Comparison of ENCODE assay signal across 11 mouse cellular contexts in the genomic region with DNA sequence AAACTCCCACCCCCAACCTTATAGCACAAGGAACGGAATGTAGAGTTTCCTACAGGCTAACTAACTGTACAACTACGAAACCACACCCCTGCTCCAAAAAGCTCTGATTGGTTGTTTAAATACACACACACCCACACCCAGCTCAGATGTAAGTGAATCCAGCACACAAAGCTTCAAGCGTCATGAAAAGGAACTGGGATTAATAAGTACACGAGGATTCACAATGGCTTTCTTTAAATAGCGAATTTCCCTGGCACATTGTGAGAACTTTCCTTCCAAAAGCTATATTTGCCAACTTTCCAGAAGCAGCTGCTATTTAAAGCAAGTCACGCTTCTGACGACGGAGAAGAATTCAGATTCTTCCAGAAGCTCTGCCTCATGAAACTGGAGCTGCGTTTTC. TPM values are rescaled to one million over a fixed set of nuclear protein-coding genes. Genes with fewer than 3 reads are reported as not detected.
DNase-seq lines count a peak whose midpoint lies in the region; ATAC-seq and TF ChIP-seq lines count a peak whose summit lies in the region.
"Had no signal": no experiment of that assay in that cellular context is flagged by ENCODE, and none has a peak within 500 bp of the region (broad histone marks: within the 10 kb centered on the region; RNA-seq: fewer than 3 reads in every experiment).

No protein-coding gene starts in this region.

- TF ChIP-seq POLR2A in brain, embryonic 14.5 days (IDR thresholded peaks at IDR 0.05; ENCODE audit: borderline replicate concordance, extremely low read depth, insufficient read depth, insufficient read length, poor library complexity, severe bottlenecking), result no peak

- no peak overlapping the region for H3K4me3 ChIP-seq in intestine, embryonic 14.5 days (ENCODE audit: low read depth, low read length)
- H3K4me3 ChIP-seq in intestine, postnatal 0 days (ENCODE audit: low read depth, low read length), result no peak overlapping the region
- no peak overlapping the region for H3K4me3 ChIP-seq in forebrain, postnatal 0 days (ENCODE audit: low read depth, low read length)
- H3K4me3 ChIP-seq in liver, embryonic 13.5 days (replicated peaks), result no peak overlapping the region

- peak overlapping the region; percentile 33; the same call in 1 of the 2 replicates for H3K27ac ChIP-seq in intestine, embryonic 14.5 days (ENCODE audit: low read depth)
- H3K27ac ChIP-seq in intestine, postnatal 0 days (ENCODE audit: low read depth, low read length), result no peak overlapping the region; the same call in 1 of the 2 replicates
- H3K27ac ChIP-seq in forebrain, postnatal 0 days (ENCODE audit: low read depth, low read length), result peak overlapping the region; percentile 64; the same call in 1 of the 2 replicates
- peak overlapping the region; percentile 98 for H3K27ac ChIP-seq in liver, embryonic 13.5 days

- 65% methylated on average over 9 of the region's 9 CpGs for WGBS in intestine, embryonic 14.5 days
- WGBS in intestine, postnatal 0 days, result 61% methylated on average over 9 of the region's 9 CpGs
- WGBS in forebrain, postnatal 0 days, result 21% methylated on average over 9 of the region's 9 CpGs
- 60% methylated on average over 9 of the region's 9 CpGs for WGBS in liver, embryonic 13.5 days (ENCODE audit: insufficient replicate concordance)

- no peak for TF ChIP-seq CTCF in intestine, postnatal 0 days (IDR thresholded peaks at IDR 0.05; ENCODE audit: low read depth)
- no peak for TF ChIP-seq CTCF in brain, embryonic 14.5 days (IDR thresholded peaks at IDR 0.05; ENCODE audit: borderline replicate concordance, extremely low read depth, insufficient read depth, insufficient read length)
- no peak for TF ChIP-seq CTCF in forebrain, postnatal 0 days (IDR thresholded peaks at IDR 0.05; ENCODE audit: low read depth)

- no peak overlapping the region for H3K9ac ChIP-seq in intestine, embryonic 14.5 days (ENCODE audit: low read length)
- H3K9ac ChIP-seq in intestine, postnatal 0 days (ENCODE audit: low read depth, low read length), result no peak overlapping the region
- H3K9ac ChIP-seq in forebrain, postnatal 0 days, result no peak overlapping the region
- peak overlapping the region; percentile 68; the same call in 1 of the 2 replicates for H3K9ac ChIP-seq in liver, embryonic 13.5 days

- peaks cover 8% of the 10 kb centered on the region; the same call in 1 of the 2 replicates for H3K4me1 ChIP-seq in intestine, embryonic 14.5 days (replicated peaks; ENCODE audit: control insufficient read depth, insufficient read depth, low read length)
- H3K4me1 ChIP-seq in intestine, postnatal 0 days (replicated peaks; ENCODE audit: control insufficient read depth, insufficient read depth, low read length), result peaks cover 21% of the 10 kb centered on the region; the same call in 1 of the 2 replicates
- H3K4me1 ChIP-seq in forebrain, postnatal 0 days (ENCODE audit: insufficient read depth), result peaks cover 30% of the 10 kb centered on the region; the same call in 1 of the 2 replicates
- peaks cover 79% of the 10 kb centered on the region for H3K4me1 ChIP-seq in liver, embryonic 13.5 days (replicated peaks)

- H3K4me2 ChIP-seq in intestine, embryonic 14.5 days (ENCODE audit: low read length), result no peak overlapping the region
- no peak overlapping the region for H3K4me2 ChIP-seq in intestine, postnatal 0 days (replicated peaks; ENCODE audit: low read depth)
- H3K4me2 ChIP-seq in forebrain, postnatal 0 days (ENCODE audit: low read depth), result peak overlapping the region; percentile 16
- peak overlapping the region; percentile 97 for H3K4me2 ChIP-seq in liver, embryonic 13.5 days

- no peak for ATAC-seq in intestine, embryonic 14.5 days (replicated peaks; ENCODE audit: low FRiP score, low TSS enrichment, low read depth)
- ATAC-seq in intestine, postnatal 0 days, result no peak
- peak; percentile 51 for ATAC-seq in forebrain, postnatal 0 days
- no peak for ATAC-seq in liver, embryonic 13.5 days (ENCODE audit: low read depth)
- ATAC-seq in erythroid progenitor cell, adult 5-6 weeks (replicated peaks; ENCODE audit: low FRiP score, poor library complexity, severe bottlenecking), result no peak

- H3K27me3 ChIP-seq in intestine, embryonic 14.5 days (replicated peaks; ENCODE audit: control insufficient read depth, insufficient read depth, low read length), result no peaks in the 10 kb centered on the region
- no peaks in the 10 kb centered on the region for H3K27me3 ChIP-seq in intestine, postnatal 0 days (replicated peaks; ENCODE audit: control insufficient read depth, insufficient read depth, low read length)
- H3K27me3 ChIP-seq in forebrain, postnatal 0 days (ENCODE audit: insufficient read depth, low read length), result no peaks in the 10 kb centered on the region
- H3K27me3 ChIP-seq in liver, embryonic 13.5 days, result no peaks in the 10 kb centered on the region

- no peak for DNase-seq in intestine, embryonic 14.5 days (ENCODE audit: low spot score)
- DNase-seq in brain, embryonic 14.5 days (ENCODE audit: low read depth), result peak; percentile 86
- peak; percentile 87 for DNase-seq in forebrain, postnatal 0 days
- DNase-seq in liver, embryonic 13.5 days, result no peak
- DNase-seq in urinary bladder, adult 18-20 months (ENCODE audit: low spot score in 2 of 2), result no peak
- DNase-seq in cerebellum, postnatal 14 days, result no peak
- DNase-seq: thymus, postnatal 14 days had no signal

- no peaks in the 10 kb centered on the region for H3K36me3 ChIP-seq in intestine, embryonic 14.5 days (ENCODE audit: control insufficient read depth, insufficient read depth, low read length)
- H3K36me3 ChIP-seq in intestine, postnatal 0 days (ENCODE audit: control insufficient read depth, insufficient read depth), result 0 out of 2 replicates have a peak, but pooled peaks cover 9% of the 10 kb centered on the region
- H3K36me3 ChIP-seq in forebrain, postnatal 0 days (ENCODE audit: insufficient read depth), result no peaks in the 10 kb centered on the region
- peaks cover 39% of the 10 kb centered on the region for H3K36me3 ChIP-seq in liver, embryonic 13.5 days

- no peaks in the 10 kb centered on the region for H3K9me3 ChIP-seq in intestine, embryonic 14.5 days (ENCODE audit: control insufficient read depth, low read length)
- H3K9me3 ChIP-seq in intestine, postnatal 0 days (ENCODE audit: control insufficient read depth), result no peaks in the 10 kb centered on the region
- no peaks in the 10 kb centered on the region for H3K9me3 ChIP-seq in forebrain, postnatal 0 days (ENCODE audit: low read length)
- H3K9me3 ChIP-seq in liver, embryonic 13.5 days (replicated peaks), result no peaks in the 10 kb centered on the region

RNA-seq across cellular contexts. Expression of a gene that starts 5.0 kb away (rescaled TPM):
- polyA plus RNA-seq in intestine, embryonic 14.5 days (2014; fragmentation: Nextera tagmentation; extraction: Ambion mirVana), result 18.2 and 19.7 TPM in 2 replicates
- 36.5 and 44.3 TPM in 2 replicates for polyA plus RNA-seq in intestine, postnatal 0 days (2015; fragmentation: Nextera tagmentation; extraction: Ambion mirVana)
- polyA plus RNA-seq in brain, embryonic 14.5 days (2012; rRNA removed), result 22.8 and 28.0 TPM in 2 replicates
- 16.9 and 17.8 TPM in 2 replicates for total RNA-seq in forebrain, postnatal 0 days (2014; rRNA removed)
- 8.2 and 14.1 TPM in 2 replicates for polyA plus RNA-seq in forebrain, postnatal 0 days (2015; fragmentation: Nextera tagmentation; extraction: Ambion mirVana)
- 28.7 and 44.7 TPM in 2 replicates for polyA plus RNA-seq in liver, embryonic 13.5 days (2015; fragmentation: Nextera tagmentation; extraction: Ambion mirVana)
- total RNA-seq in erythroid progenitor cell, adult 5-6 weeks (2015; ENCODE audit: low replicate concordance), result 28.1 and 35.6 TPM in 2 replicates
- total RNA-seq in erythroid progenitor cell, adult 5-6 weeks (2017; ENCODE audit: low replicate concordance), result 34.8 and 43.3 TPM in 2 replicates

RNA-seq across cellular contexts. Expression of a gene that starts 25.9 kb away (rescaled TPM):
- not detected in 2 replicates for polyA plus RNA-seq in intestine, embryonic 14.5 days (2014; fragmentation: Nextera tagmentation; extraction: Ambion mirVana)
- not detected in 2 replicates for polyA plus RNA-seq in intestine, postnatal 0 days (2015; fragmentation: Nextera tagmentation; extraction: Ambion mirVana)
- 0.03 and 0.08 TPM in 2 replicates for polyA plus RNA-seq in brain, embryonic 14.5 days (2012; rRNA removed)
- not detected in 2 replicates for total RNA-seq in forebrain, postnatal 0 days (2014; rRNA removed)
- polyA plus RNA-seq in forebrain, postnatal 0 days (2015; fragmentation: Nextera tagmentation; extraction: Ambion mirVana), result 0.06 and 0.13 TPM in 2 replicates
- polyA plus RNA-seq in liver, embryonic 13.5 days (2015; fragmentation: Nextera tagmentation; extraction: Ambion mirVana), result not detected in 2 replicates
- total RNA-seq in erythroid progenitor cell, adult 5-6 weeks (2015; ENCODE audit: low replicate concordance), result not detected in 2 replicates
- total RNA-seq in erythroid progenitor cell, adult 5-6 weeks (2017; ENCODE audit: low replicate concordance), result 0.51 TPM in 1 of 2 replicates, not detected in the other
- total RNA-seq: layer of hippocampus, adult 18-20 months had no signal
- polyA plus RNA-seq: cerebellum, adult 2 months had no signal

RNA-seq across cellular contexts. Expression of a gene that starts 54.9 kb away (rescaled TPM):
- 36.2 and 40.8 TPM in 2 replicates for polyA plus RNA-seq in intestine, embryonic 14.5 days (2014; fragmentation: Nextera tagmentation; extraction: Ambion mirVana)
- polyA plus RNA-seq in intestine, postnatal 0 days (2015; fragmentation: Nextera tagmentation; extraction: Ambion mirVana), result 24.4 TPM in 2 replicates
- 44.0 and 48.2 TPM in 2 replicates for polyA plus RNA-seq in brain, embryonic 14.5 days (2012; rRNA removed)
- 40.9 and 43.0 TPM in 2 replicates for total RNA-seq in forebrain, postnatal 0 days (2014; rRNA removed)
- 53.5 and 56.1 TPM in 2 replicates for polyA plus RNA-seq in forebrain, postnatal 0 days (2015; fragmentation: Nextera tagmentation; extraction: Ambion mirVana)
- polyA plus RNA-seq in liver, embryonic 13.5 days (2015; fragmentation: Nextera tagmentation; extraction: Ambion mirVana), result 26.2 and 28.7 TPM in 2 replicates
- total RNA-seq in erythroid progenitor cell, adult 5-6 weeks (2015; ENCODE audit: low replicate concordance), result 16.6 and 25.2 TPM in 2 replicates
- 18.1 and 35.9 TPM in 2 replicates for total RNA-seq in erythroid progenitor cell, adult 5-6 weeks (2017; ENCODE audit: low replicate concordance)

Comparison
In these comparisons a context has a peak if more than half of its experiments do, and no peak if none do; other contexts are left out.
1. DNase-seq: peak in brain, embryonic 14.5 days (single experiment) and forebrain, postnatal 0 days (single experiment); none in intestine, embryonic 14.5 days (single experiment), liver, embryonic 13.5 days (single experiment), urinary bladder, adult 18-20 months (0 of 2) and cerebellum, postnatal 14 days (0 of 2).
2. H3K4me2 ChIP-seq: peak in forebrain, postnatal 0 days (single experiment) and liver, embryonic 13.5 days (single experiment); none in intestine, embryonic 14.5 days (single experiment) and intestine, postnatal 0 days (single experiment).